Mouse (Mus musculus): Measurements from ENCODE around the gene Zar1.
"Not testable (repeated sequence)": the region's sequence is repeated elsewhere in the genome, so short reads cannot be mapped to it uniquely, and the experiment has no call there.

DNA sequence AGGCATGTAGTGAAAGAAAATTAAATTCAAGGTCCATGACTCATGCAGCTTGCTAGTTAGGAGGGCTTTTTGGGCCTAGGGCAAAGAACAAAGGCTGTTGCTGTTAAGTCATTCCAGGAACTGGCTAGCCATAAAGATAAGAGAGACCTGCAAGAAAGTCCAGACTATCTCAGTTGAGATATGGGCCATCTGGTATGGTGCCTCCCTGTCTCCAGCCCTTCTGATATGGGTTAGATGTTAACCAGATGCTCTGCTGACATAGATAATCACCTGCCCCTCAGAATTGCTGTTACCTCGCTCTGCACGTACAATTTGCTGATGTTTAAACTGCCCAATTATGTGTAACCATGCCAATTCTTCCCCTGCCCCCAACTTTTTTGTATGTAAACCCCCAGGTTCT, 17.9 kb downstream of the Zar1 start:
- not testable (repeated sequence) for TF ChIP-seq POLR2A (IDR thresholded peaks at IDR 0.05; ENCODE audit: borderline replicate concordance, low read depth, low read length); CTCF (IDR thresholded peaks at IDR 0.05; ENCODE audit: low read depth, low read length)

All from bone marrow macrophage, adult 2 months (primary cell).